Mouse (Mus musculus) small intestine, adult 2 months (tissue): ENCODE results near the gene Pdgfra.

ENCODE experiments used
- CTCF ChIP-seq: fragments of 200-500 bp; IDR thresholded peaks from 2 replicates; pipeline ENCODE4 v1.5.1; 2012; ENCODE audit warnings: low read depth, mild to moderate bottlenecking, control low read depth, inconsistent platforms, low read length, moderate library complexity, mixed read lengths; ENCODE audit not compliant: insufficient replicate concordance, insufficient read length; ENCODE audit errors: extremely low read depth
- POLR2A ChIP-seq: fragments of 200-500 bp; IDR thresholded peaks from 2 replicates; pipeline ENCODE4 v1.6.1; 2012; ENCODE audit warnings: low read depth, mild to moderate bottlenecking, control low read depth, inconsistent platforms, low read length, moderate library complexity

GRCm38 (mm10) chr5:75143092-75143491 is 9.0 kb upstream of the Pdgfra start:
- TF ChIP-seq CTCF: peak; percentile 52; the same call in 1 of the 2 replicates
- no peak for TF ChIP-seq POLR2A
